Mouse (Mus musculus): ENCODE data around the gene Fbxo41.

DNA sequence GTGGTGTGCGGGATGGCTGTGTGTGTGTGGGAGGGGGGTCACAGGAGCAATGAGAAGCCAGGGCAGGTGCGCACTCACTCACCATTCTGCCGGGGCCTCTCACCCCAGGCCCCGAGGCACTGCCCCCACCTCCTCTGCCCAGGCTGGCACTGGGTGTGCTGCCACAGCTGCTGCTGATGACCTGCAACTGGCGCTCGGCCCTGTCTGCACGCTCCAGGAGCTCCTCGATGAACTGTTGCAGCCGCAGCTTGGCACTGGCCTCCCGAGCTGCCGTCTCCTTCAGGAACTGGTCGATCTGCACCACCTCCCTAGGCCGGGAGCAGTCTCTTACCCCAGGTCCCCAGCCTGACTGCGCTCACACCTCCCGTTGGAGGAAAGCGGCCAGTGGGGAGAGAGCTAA lies 22.1 kb downstream of the Fbxo41 start:
- TF ChIP-seq CTCF (IDR thresholded peaks at IDR 0.05; ENCODE audit: low read depth, low read length) (no peak), POLR2A (IDR thresholded peaks at IDR 0.05; ENCODE audit: insufficient read depth, low read length) (no peak), EP300 (IDR thresholded peaks at IDR 0.05; ENCODE audit: insufficient read depth, low read depth, low read length) (no peak)

Measured in ES-Bruce4 (cell line).